Mouse (Mus musculus): ENCODE results near the gene Trio.

GRCm38 (mm10) chr15:27826048-27826637 is 199.5 kb downstream of the Trio start:
- TF ChIP-seq REST (IDR thresholded peaks at IDR 0.05; ENCODE audit: insufficient read depth, insufficient read length) (no peak), TCF12 (IDR thresholded peaks at IDR 0.05; ENCODE audit: insufficient read depth, poor library complexity, severe bottlenecking) (no peak), POLR2A (IDR thresholded peaks at IDR 0.05; ENCODE audit: insufficient read length, low read depth) (no peak), MAX (IDR thresholded peaks at IDR 0.05; ENCODE audit: low read depth) (no peak)

All from myocyte (in vitro differentiated cells).